Mouse (Mus musculus) intestine, embryonic 14.5 days (tissue): Measurements from ENCODE around the gene Gja5. TPM values are rescaled to one million over a fixed set of nuclear protein-coding genes. Genes with fewer than 3 reads are reported as not detected.

Experiments used
- ATAC-seq: fragments of 200-750 bp; cut with Nextera tagmentation; replicated peaks from 2 replicates; pipeline ENCODE4 v1.8.0; 2017; ENCODE audit warnings: low read depth, moderate number of reproducible peaks, moderate TSS enrichment, moderate library complexity; ENCODE audit not compliant: low FRiP score, low TSS enrichment
- DNase-seq: peaks from one replicate; pipeline ENCODE4 v3.0.0-alpha.2; 2018; ENCODE audit warnings: low spot score
- H3K27ac ChIP-seq: fragments of 300-500 bp; sonication (generic); 2 replicates; pipeline ENCODE4 v1.5.1; 2014; ENCODE audit warnings: low read depth, mild to moderate bottlenecking, control low read depth
- H3K27me3 ChIP-seq: fragments of 300-500 bp; sonication (generic); replicated peaks from 2 replicates; pipeline ENCODE4 v1.6.1; 2014; ENCODE audit warnings: low read length, control low read depth; ENCODE audit not compliant: control insufficient read depth, insufficient read depth
- H3K36me3 ChIP-seq: fragments of 300-500 bp; sonication (generic); 2 replicates; pipeline ENCODE4 v1.6.1; 2014; ENCODE audit warnings: low read length, control low read depth; ENCODE audit not compliant: control insufficient read depth, insufficient read depth
- H3K4me1 ChIP-seq: fragments of 300-500 bp; sonication (generic); replicated peaks from 2 replicates; pipeline ENCODE4 v1.6.1; 2014; ENCODE audit warnings: low read length, control low read depth, mixed read lengths; ENCODE audit not compliant: control insufficient read depth, insufficient read depth
- H3K4me2 ChIP-seq: fragments of 300-500 bp; sonication (generic); 2 replicates; pipeline ENCODE4 v1.6.1; 2014; ENCODE audit warnings: low read length
- H3K4me3 ChIP-seq: fragments of 300-500 bp; sonication (generic); 2 replicates; pipeline ENCODE4 v1.5.1; 2014; ENCODE audit warnings: low read depth, low read length, control low read depth, mixed read lengths
- H3K9ac ChIP-seq: fragments of 300-500 bp; sonication (generic); 2 replicates; pipeline ENCODE4 v1.6.1; 2014; ENCODE audit warnings: mild to moderate bottlenecking, low read length
- H3K9me3 ChIP-seq: fragments of 300-500 bp; sonication (generic); 2 replicates; pipeline ENCODE4 v1.6.1; 2016; ENCODE audit warnings: low read length, control low read depth; ENCODE audit not compliant: control insufficient read depth
- WGBS: fragments of 180-500 bp; shearing (Covaris S2); extraction: QIAGEN DNeasy Blood & Tissue Kit; methylation state at CpG from one replicate; pipeline ENCODE4 v1.1.7; 2014; 5-methylcytosine and 5-hydroxymethylcytosine counted together
- polyA plus RNA-seq: library from polyadenylated mRNA; unstranded; fragments of >200 nt; fragmentation: Nextera tagmentation; extraction: Ambion mirVana; gene quantifications from 2 replicates; pipeline ENCODE4 v1.2.1, GENCODE M21; 2014

Gene Gja5
- polyA plus RNA-seq, 1 experiment from 2014 or later: 5.2 TPM

DNA sequence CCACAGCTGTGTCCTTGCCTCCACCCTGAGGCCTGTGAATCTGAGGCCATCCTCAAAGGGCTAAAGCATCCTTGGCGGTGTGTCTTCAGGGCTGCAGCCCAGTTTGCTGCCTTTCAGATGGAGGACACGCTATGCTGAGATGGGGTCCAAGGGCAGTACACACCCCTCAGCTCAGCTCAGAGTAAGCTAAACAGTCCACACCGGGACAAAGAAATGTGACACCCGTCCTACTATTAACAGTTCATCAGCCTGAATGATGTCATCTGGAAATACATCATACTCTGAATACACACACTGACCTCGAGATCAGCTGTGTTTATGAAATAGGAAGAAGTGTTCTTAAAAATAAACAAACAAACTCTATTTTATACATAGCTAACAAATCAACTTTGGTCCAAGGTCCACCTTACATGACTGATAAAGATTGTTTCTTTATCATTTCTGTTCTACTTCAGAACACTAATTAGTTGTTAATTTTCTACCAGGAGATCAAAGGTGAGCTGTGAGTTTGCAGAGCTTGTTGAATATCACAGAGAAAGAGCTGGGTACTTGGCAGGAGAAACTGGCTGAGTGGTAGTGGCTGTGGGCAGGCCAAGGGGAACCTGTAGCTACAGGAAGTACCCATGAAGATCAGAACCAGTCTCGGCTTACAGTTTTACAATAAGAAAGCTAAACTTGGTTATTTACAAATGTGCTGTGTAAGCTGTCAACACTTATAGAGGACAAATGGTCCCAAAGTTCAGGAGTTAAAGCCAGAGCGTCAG, 29.5 kb upstream of the Gja5 start:
- ATAC-seq (peak; percentile 87), DNase-seq (no peak)
- no peaks in the 10 kb centered on the region for H3K27me3 ChIP-seq
- peak overlapping the region; percentile 5; the same call in 1 of the 2 replicates for H3K27ac ChIP-seq
- H3K4me1 ChIP-seq: no peaks in the 10 kb centered on the region
- H3K9me3 ChIP-seq: no peaks in the 10 kb centered on the region
- H3K4me3 ChIP-seq: no peak overlapping the region
- H3K4me2 ChIP-seq: no peak overlapping the region
- 51% methylated on average over 7 of the region's 7 CpGs for WGBS
- peaks cover 70% of the 10 kb centered on the region for H3K36me3 ChIP-seq
- H3K9ac ChIP-seq: no peak overlapping the region

GRCm38 (mm10) chr3:96879536-96879935, 25.0 kb upstream of the Gja5 start:
- H3K4me3 ChIP-seq: no peak overlapping the region
- no peak overlapping the region for H3K4me2 ChIP-seq
- H3K27me3 ChIP-seq: no peaks in the 10 kb centered on the region
- H3K9me3 ChIP-seq: no peaks in the 10 kb centered on the region
- peaks cover 52% of the 10 kb centered on the region for H3K36me3 ChIP-seq
- 92% methylated on average over 9 of the region's 9 CpGs for WGBS
- H3K4me1 ChIP-seq: no peaks in the 10 kb centered on the region
- DNase-seq: no peak
- ATAC-seq: no peak
- no peak overlapping the region for H3K9ac ChIP-seq
- H3K27ac ChIP-seq: no peak overlapping the region

GRCm38 (mm10) chr3:96880385-96880784, 24.1 kb upstream of the Gja5 start:
- no peaks in the 10 kb centered on the region for H3K4me1 ChIP-seq

DNA sequence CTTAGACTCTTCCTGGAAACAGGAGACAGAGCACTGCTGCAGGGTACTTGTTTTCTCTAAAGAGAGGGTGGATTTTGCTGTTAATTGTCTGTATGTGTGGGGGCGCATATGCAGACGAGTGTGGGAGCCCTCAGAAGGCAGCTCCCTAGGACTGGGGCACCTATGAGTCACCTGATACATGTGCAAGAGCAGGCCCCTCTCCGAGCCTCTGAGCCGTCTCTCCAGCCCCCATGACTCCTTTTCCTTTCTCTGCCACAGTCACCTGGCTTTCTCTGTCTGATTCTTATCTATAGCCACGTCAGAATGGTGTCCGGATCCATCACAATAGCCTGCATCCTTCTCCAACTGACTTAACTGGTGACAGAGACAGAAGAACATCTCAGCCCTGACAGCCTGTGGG, 22.9 kb upstream of the Gja5 start:
- H3K4me1 ChIP-seq: no peaks in the 10 kb centered on the region
- no peak overlapping the region for H3K9ac ChIP-seq
- no peaks in the 10 kb centered on the region for H3K27me3 ChIP-seq
- H3K9me3 ChIP-seq: no peaks in the 10 kb centered on the region
- H3K4me3 ChIP-seq: no peak overlapping the region
- DNase-seq: no peak
- H3K36me3 ChIP-seq: peaks cover 43% of the 10 kb centered on the region
- no peak overlapping the region for H3K27ac ChIP-seq
- 90% methylated on average over 6 of the region's 6 CpGs for WGBS
- ATAC-seq: no peak
- no peak overlapping the region for H3K4me2 ChIP-seq

More at GRCm38 (mm10) chr3:96880385-96880784, 24.1 kb upstream of the Gja5 start:
- no peak overlapping the region for H3K9ac ChIP-seq
- 90% methylated on average over 4 of the region's 4 CpGs for WGBS
- H3K27ac ChIP-seq: no peak overlapping the region
- ATAC-seq: no peak
- no peak for DNase-seq
- H3K27me3 ChIP-seq: no peaks in the 10 kb centered on the region
- H3K36me3 ChIP-seq: peaks cover 45% of the 10 kb centered on the region
- no peaks in the 10 kb centered on the region for H3K9me3 ChIP-seq
- H3K4me3 ChIP-seq: no peak overlapping the region
- no peak overlapping the region for H3K4me2 ChIP-seq

- WGBS: 93% methylated on average over 14 of the region's 14 CpGs
- Histone ChIP-seq H3K27ac (no peak overlapping the region), H3K4me3 (no peak overlapping the region), H3K27me3 (no peaks in the 10 kb centered on the region), H3K4me1 (no peaks in the 10 kb centered on the region), H3K36me3 (peaks cover 43% of the 10 kb centered on the region), H3K4me2 (no peak overlapping the region), H3K9ac (no peak overlapping the region), H3K9me3 (no peaks in the 10 kb centered on the region)
- no peak for DNase-seq
- no peak for ATAC-seq
Observed at GRCm38 (mm10) chr3:96882061-96882849, 22.2 kb upstream of the Gja5 start.

DNA sequence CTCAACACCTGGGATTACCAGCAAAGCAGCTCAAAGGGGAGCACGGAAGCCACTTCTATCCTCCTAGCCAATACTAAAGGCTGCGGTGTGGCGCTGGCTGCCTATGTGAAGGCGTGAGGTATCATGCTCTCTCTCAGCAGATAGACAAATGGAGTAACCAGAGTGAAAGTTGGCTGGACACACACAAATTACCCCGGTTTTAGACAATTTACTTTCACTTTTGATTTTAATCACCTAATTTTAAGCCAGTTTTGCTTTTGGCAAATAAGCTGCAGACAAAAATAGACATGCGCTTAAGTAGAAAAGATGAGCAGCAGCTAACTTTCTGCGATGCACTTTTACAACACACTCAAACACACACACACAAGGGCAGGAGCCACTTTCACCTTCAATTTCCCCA, 20.8 kb upstream of the Gja5 start:
- no peaks in the 10 kb centered on the region for H3K9me3 ChIP-seq
- no peak overlapping the region for H3K27ac ChIP-seq
- H3K4me1 ChIP-seq: no peaks in the 10 kb centered on the region
- ATAC-seq: no peak
- H3K4me3 ChIP-seq: no peak overlapping the region
- no peaks in the 10 kb centered on the region for H3K27me3 ChIP-seq
- WGBS: 94% methylated on average over 7 of the region's 7 CpGs
- H3K9ac ChIP-seq: no peak overlapping the region
- H3K36me3 ChIP-seq: peaks cover 46% of the 10 kb centered on the region
- no peak for DNase-seq
- no peak overlapping the region for H3K4me2 ChIP-seq

GRCm38 (mm10) chr3:96902336-96902999, 2.0 kb upstream of the Gja5 start:
- H3K4me2 ChIP-seq: no peak overlapping the region
- H3K27me3 ChIP-seq: no peaks in the 10 kb centered on the region
- no peak overlapping the region for H3K9ac ChIP-seq
- no peaks in the 10 kb centered on the region for H3K9me3 ChIP-seq
- no peak overlapping the region for H3K4me3 ChIP-seq
- ATAC-seq: no peak
- 81% methylated on average over 4 of the region's 4 CpGs for WGBS
- 0 out of 2 replicates have a peak, but pooled peaks cover 4% of the 10 kb centered on the region for H3K4me1 ChIP-seq
- DNase-seq: no peak
- no peak overlapping the region for H3K27ac ChIP-seq
- peaks cover 8% of the 10 kb centered on the region; the same call in 1 of the 2 replicates for H3K36me3 ChIP-seq

DNA sequence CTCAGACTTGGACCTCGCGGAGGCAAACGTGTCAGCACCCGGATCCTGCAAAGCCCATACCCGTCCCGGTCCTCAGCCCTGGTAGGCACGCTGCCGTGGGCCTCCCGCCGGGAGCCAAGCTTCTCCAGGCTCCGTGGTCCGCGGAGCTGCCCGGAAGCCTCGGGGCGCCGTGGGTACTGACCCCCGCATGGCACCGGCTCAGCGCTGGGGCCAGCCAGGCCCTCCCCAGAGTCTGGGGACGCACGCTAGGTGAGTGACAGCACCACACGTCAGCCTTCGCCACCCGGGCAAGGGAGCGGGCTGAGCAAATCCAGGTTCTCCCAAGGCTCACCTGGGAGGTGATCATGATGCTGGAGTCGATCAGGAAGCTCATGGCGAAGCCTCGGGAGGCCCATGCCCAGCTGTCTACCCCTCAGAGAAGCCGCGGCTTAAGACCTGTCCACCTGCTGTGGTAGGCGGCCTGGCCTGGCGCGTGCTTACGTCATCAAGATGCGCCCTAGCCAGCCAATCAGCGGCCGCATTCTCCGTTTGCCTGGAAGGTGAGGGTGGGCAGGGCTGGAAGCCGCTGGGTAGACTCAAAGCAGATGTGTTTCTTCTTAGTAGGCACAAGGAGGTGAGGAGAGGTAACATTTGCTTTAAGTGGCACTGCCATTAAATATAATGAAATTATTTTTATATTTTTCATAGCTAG, 503 bp downstream of the Gja5 start, which contains the start of gene Gpr89:
Gpr89 (minus strand) TSS at position 496 of the 691 bp plus-strand sequence.
- Histone ChIP-seq H3K36me3 (no peaks in the 10 kb centered on the region), H3K27me3 (no peaks in the 10 kb centered on the region), H3K9me3 (no peaks in the 10 kb centered on the region), H3K9ac (peak within 1 kb of the TSS; percentile 81), H3K27ac (0 out of 2 replicates have a peak within 1 kb of the TSS, but pooled peaks have one; percentile 7), H3K4me3 (peak within 1 kb of the TSS; percentile 99), H3K4me2 (peak within 1 kb of the TSS; percentile 70), H3K4me1 (0 out of 2 replicates have a peak, but pooled peaks cover 4% of the 10 kb centered on the region)
- whole genome bisulfite sequencing: under 1% methylated on average over 40 of the region's 40 CpGs
- peak; percentile 97 for ATAC-seq
- peak; percentile 98 for DNase-seq
